Mouse (Mus musculus): ENCODE measurements around the gene Tigd3. TPM values are rescaled to one million over a fixed set of nuclear protein-coding genes. Genes with fewer than 3 reads are reported as not detected.

Tigd3 gene
- total and polyA plus RNA-seq, 2 experiments from 2014 or later = 0.85 to 3.3 TPM

GRCm38 (mm10) chr19:5849843-5850527 is 44.0 kb downstream of the Tigd3 start:
- peaks cover 58% of the 10 kb centered on the region for H3K4me1 ChIP-seq (ENCODE audit: control insufficient read depth, insufficient read depth)
- H3K4me2 ChIP-seq (ENCODE audit: low read depth, low read length) = peak overlapping the region; percentile 60
- H3K36me3 ChIP-seq (replicated peaks; ENCODE audit: control insufficient read depth, insufficient read depth, low read length) = peaks cover 17% of the 10 kb centered on the region
- no peak overlapping the region for H3K4me3 ChIP-seq (ENCODE audit: low read depth, low read length)
- H3K9ac ChIP-seq (replicated peaks; ENCODE audit: low read depth, low read length) = 0 out of 2 replicates have a peak overlapping the region, but pooled peaks have one; percentile 65
- H3K27me3 ChIP-seq (ENCODE audit: control insufficient read depth, insufficient read depth, low read length) = no peaks in the 10 kb centered on the region
- 21% methylated on average over 11 of the region's 11 CpGs for WGBS
- peak; percentile 99 for TF ChIP-seq EP300 (IDR thresholded peaks at IDR 0.05; ENCODE audit: low read depth)
- peak; percentile 97 for TF ChIP-seq CTCF (IDR thresholded peaks at IDR 0.05; ENCODE audit: low read depth)
- H3K9me3 ChIP-seq (replicated peaks; ENCODE audit: control insufficient read depth, low read length) = no peaks in the 10 kb centered on the region
- peak overlapping the region; percentile 99 for H3K27ac ChIP-seq (ENCODE audit: low read depth)
- DNase-seq (ENCODE audit: low spot score) = peak; percentile 90
- peak; percentile 22 for ATAC-seq (ENCODE audit: insufficient read depth, low read depth)

GRCm38 (mm10) chr19:5848826-5849672 is 44.9 kb downstream of the Tigd3 start:
- peak; percentile 81 for DNase-seq (ENCODE audit: low spot score)
- TF ChIP-seq CTCF (IDR thresholded peaks at IDR 0.05; ENCODE audit: low read depth) (peak; percentile 21; the same call in 1 of the 2 replicates), EP300 (IDR thresholded peaks at IDR 0.05; ENCODE audit: low read depth) (peak; percentile 58; the same call in 1 of the 2 replicates)

GRCm38 (mm10) chr19:5848032-5848825 is 45.7 kb downstream of the Tigd3 start:
- Histone ChIP-seq H3K9me3 (replicated peaks; ENCODE audit: control insufficient read depth, low read length) (no peaks in the 10 kb centered on the region), H3K4me1 (ENCODE audit: control insufficient read depth, insufficient read depth) (peaks cover 73% of the 10 kb centered on the region), H3K36me3 (replicated peaks; ENCODE audit: control insufficient read depth, insufficient read depth, low read length) (peaks cover 10% of the 10 kb centered on the region; the same call in 1 of the 2 replicates), H3K27ac (ENCODE audit: low read depth) (peak overlapping the region; percentile 99), H3K4me3 (ENCODE audit: low read depth, low read length) (peak overlapping the region; percentile 27), H3K27me3 (ENCODE audit: control insufficient read depth, insufficient read depth, low read length) (no peaks in the 10 kb centered on the region), H3K9ac (replicated peaks; ENCODE audit: low read depth, low read length) (peak overlapping the region; percentile 65), H3K4me2 (ENCODE audit: low read depth, low read length) (peak overlapping the region; percentile 60)
- DNase-seq (ENCODE audit: low spot score) (peak; percentile 70), ATAC-seq (ENCODE audit: insufficient read depth, low read depth) (no peak)
- 17% methylated on average over 14 of the region's 14 CpGs for WGBS
- TF ChIP-seq CTCF (IDR thresholded peaks at IDR 0.05; ENCODE audit: low read depth) (no peak), EP300 (IDR thresholded peaks at IDR 0.05; ENCODE audit: low read depth) (peak; percentile 14; the same call in 1 of the 2 replicates)

More at GRCm38 (mm10) chr19:5848826-5849672, 44.9 kb downstream of the Tigd3 start:
- Histone ChIP-seq H3K4me3 (ENCODE audit: low read depth, low read length) (peak overlapping the region; percentile 27), H3K4me2 (ENCODE audit: low read depth, low read length) (peak overlapping the region; percentile 60), H3K36me3 (replicated peaks; ENCODE audit: control insufficient read depth, insufficient read depth, low read length) (peaks cover 11% of the 10 kb centered on the region; the same call in 1 of the 2 replicates), H3K4me1 (ENCODE audit: control insufficient read depth, insufficient read depth) (peaks cover 65% of the 10 kb centered on the region), H3K9me3 (replicated peaks; ENCODE audit: control insufficient read depth, low read length) (no peaks in the 10 kb centered on the region), H3K9ac (replicated peaks; ENCODE audit: low read depth, low read length) (peak overlapping the region; percentile 65), H3K27me3 (ENCODE audit: control insufficient read depth, insufficient read depth, low read length) (no peaks in the 10 kb centered on the region), H3K27ac (ENCODE audit: low read depth) (peak overlapping the region; percentile 99)
- WGBS = 25% methylated on average over 13 of the region's 13 CpGs
- no peak for ATAC-seq (ENCODE audit: insufficient read depth, low read depth)

GRCm38 (mm10) chr19:5847306-5847796 is 46.6 kb downstream of the Tigd3 start:
- Histone ChIP-seq H3K4me1 (ENCODE audit: control insufficient read depth, insufficient read depth) (peaks cover 77% of the 10 kb centered on the region), H3K36me3 (replicated peaks; ENCODE audit: control insufficient read depth, insufficient read depth, low read length) (peaks cover 1% of the 10 kb centered on the region; the same call in 1 of the 2 replicates), H3K27ac (ENCODE audit: low read depth) (peak overlapping the region; percentile 99), H3K4me2 (ENCODE audit: low read depth, low read length) (peak overlapping the region; percentile 60), H3K27me3 (ENCODE audit: control insufficient read depth, insufficient read depth, low read length) (no peaks in the 10 kb centered on the region), H3K4me3 (ENCODE audit: low read depth, low read length) (peak overlapping the region; percentile 47), H3K9ac (replicated peaks; ENCODE audit: low read depth, low read length) (peak overlapping the region; percentile 65), H3K9me3 (replicated peaks; ENCODE audit: control insufficient read depth, low read length) (no peaks in the 10 kb centered on the region)
- TF ChIP-seq EP300 (IDR thresholded peaks at IDR 0.05; ENCODE audit: low read depth) (no peak), CTCF (IDR thresholded peaks at IDR 0.05; ENCODE audit: low read depth) (no peak)
- 43% methylated on average over 4 of the region's 4 CpGs for WGBS
- DNase-seq (ENCODE audit: low spot score) (peak; percentile 28), ATAC-seq (ENCODE audit: insufficient read depth, low read depth) (no peak)
